Mouse (Mus musculus) erythroblast, embryonic 14.5 days (primary cell): ENCODE data around the gene Pramel3. TPM values are rescaled to one million over a fixed set of nuclear protein-coding genes. Genes with fewer than 3 reads are reported as not detected.
"Not testable (repeated sequence)": the region's sequence is repeated elsewhere in the genome, so short reads cannot be mapped to it uniquely, and the experiment has no call there.

ENCODE experiments used
- H3K27me3 ChIP-seq: 2 replicates; pipeline ENCODE4 v1.6.1; 2012; ENCODE audit warnings: inconsistent platforms; ENCODE audit not compliant: control insufficient read depth
- H3K36me3 ChIP-seq: 2 replicates; pipeline ENCODE4 v1.6.1; 2012; ENCODE audit warnings: mild to moderate bottlenecking, inconsistent platforms; ENCODE audit not compliant: control insufficient read depth
- H3K4me1 ChIP-seq: 2 replicates; pipeline ENCODE4 v1.6.1; 2012; ENCODE audit warnings: inconsistent platforms; ENCODE audit not compliant: control insufficient read depth
- H3K4me3 ChIP-seq: replicated peaks from 2 replicates; pipeline ENCODE3; 2012; ENCODE audit warnings: moderate library complexity, mild to moderate bottlenecking, inconsistent platforms
- H3K9me3 ChIP-seq: 2 replicates; pipeline ENCODE4 v1.6.1; 2012; ENCODE audit warnings: low read length, inconsistent platforms, mixed read lengths; ENCODE audit not compliant: control insufficient read depth
- polyA plus RNA-seq: library from polyadenylated mRNA; stranded (reverse); fragments of >175 nt; gene quantifications from 2 replicates; pipeline ENCODE4 v1.2.3, GENCODE M21; 2012

Gene Pramel3
- not detected in 2 replicates for polyA plus RNA-seq

GRCm38 (mm10) chrX:135302007-135302406 lies at the start of gene Pramel3:
Gene Pramel3 (plus strand): TSS chrX:135302307.
- not testable (repeated sequence) for H3K36me3 ChIP-seq, H3K9me3 ChIP-seq, H3K4me1 ChIP-seq, H3K27me3 ChIP-seq, H3K4me3 ChIP-seq

DNA sequence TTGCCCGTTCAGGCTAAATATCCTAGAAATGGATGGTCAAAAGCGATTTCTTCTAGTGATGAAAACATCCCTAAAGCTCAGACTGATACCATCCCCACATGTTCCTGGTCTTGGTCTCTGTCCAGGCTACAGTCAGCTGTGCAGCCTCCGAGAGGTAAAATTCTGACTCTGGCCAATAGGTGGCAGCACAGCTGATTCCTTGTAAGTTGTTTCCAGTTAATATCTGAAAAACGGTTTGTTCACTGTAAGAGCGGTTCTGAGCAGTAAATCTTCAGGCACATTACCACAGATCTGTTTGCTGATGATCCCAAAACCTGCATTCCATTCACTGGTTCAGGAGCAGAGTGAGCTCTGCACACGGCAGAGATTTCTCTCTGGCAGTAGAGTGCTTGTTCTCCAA lies 58.6 kb downstream of the Pramel3 start:
- not testable (repeated sequence) for H3K4me3 ChIP-seq, H3K36me3 ChIP-seq, H3K4me1 ChIP-seq, H3K27me3 ChIP-seq, H3K9me3 ChIP-seq

DNA sequence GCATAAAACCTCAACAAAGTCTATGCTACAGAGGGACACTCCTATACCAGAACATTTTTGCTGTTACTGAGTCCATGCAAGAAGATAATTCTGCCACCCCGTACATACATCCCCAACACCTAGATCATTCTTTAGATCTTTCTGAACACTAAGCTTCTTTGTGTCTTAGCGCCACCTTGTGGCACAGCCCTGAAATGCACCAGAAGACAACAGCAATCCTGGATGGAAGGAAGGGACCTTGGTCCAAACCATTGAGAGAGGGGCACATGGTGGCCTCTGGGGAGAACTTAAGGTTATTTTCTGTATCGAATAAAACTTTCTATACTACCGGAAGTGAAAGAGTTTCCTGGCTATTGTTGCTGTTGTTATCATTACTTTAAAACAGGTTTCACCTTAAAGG lies 59.8 kb downstream of the Pramel3 start:
- H3K4me1 ChIP-seq, H3K27me3 ChIP-seq, H3K4me3 ChIP-seq, H3K36me3 ChIP-seq, H3K9me3 ChIP-seq: not testable (repeated sequence)

Other genes starting within 250 kb of the Pramel3 start
- gene Gm15023, start 124.7 kb upstream of the Pramel3 start, polyA plus RNA-seq, result not detected in 2 replicates
- gene Tceal6, start 91.6 kb upstream of the Pramel3 start, polyA plus RNA-seq, result not detected in 2 replicates
- gene Gm5128, start 71.0 kb downstream of the Pramel3 start, polyA plus RNA-seq, result not detected in 2 replicates
- not detected in 2 replicates for gene Gm7903, start 131.5 kb downstream of the Pramel3 start, polyA plus RNA-seq
- not detected in 2 replicates for gene AV320801, start 192.3 kb downstream of the Pramel3 start, polyA plus RNA-seq